Mouse (Mus musculus): ENCODE measurements around the gene Rfx3.

The Rfx3 gene

GRCm38 (mm10) chr19:27905976-27906375, 105.0 kb downstream of the Rfx3 start:
- DNase-seq (ENCODE audit: low read depth in 1 of 2, low spot score in 2 of 2) = no peak

GRCm38 (mm10) chr19:27905172-27905571, 105.8 kb downstream of the Rfx3 start:
- no peak for DNase-seq (ENCODE audit: low read depth in 1 of 2, low spot score in 2 of 2)

- DNase-seq (ENCODE audit: low read depth in 1 of 2, low spot score in 2 of 2) = no peak
Observed at GRCm38 (mm10) chr19:27904655-27905054, 106.3 kb downstream of the Rfx3 start.

- DNase-seq (ENCODE audit: low read depth in 1 of 2, low spot score in 2 of 2) = no peak
Observed at GRCm38 (mm10) chr19:27904209-27904608, 106.8 kb downstream of the Rfx3 start.

- no peak for DNase-seq (ENCODE audit: low read depth in 1 of 2, low spot score in 2 of 2)
Observed at GRCm38 (mm10) chr19:27902601-27903000, 108.4 kb downstream of the Rfx3 start.

GRCm38 (mm10) chr19:27901693-27902092, 109.3 kb downstream of the Rfx3 start:
- no peak for DNase-seq (ENCODE audit: low read depth in 1 of 2, low spot score in 2 of 2)

GRCm38 (mm10) chr19:27884520-27884919, 126.4 kb downstream of the Rfx3 start:
- DNase-seq (ENCODE audit: low read depth in 1 of 2, low spot score in 2 of 2) = no peak

- DNase-seq (ENCODE audit: low read depth in 1 of 2, low spot score in 2 of 2) = no peak
Observed at GRCm38 (mm10) chr19:27877429-27877828, 133.5 kb downstream of the Rfx3 start.

GRCm38 (mm10) chr19:27870794-27871193, 140.2 kb downstream of the Rfx3 start:
- no peak for DNase-seq (ENCODE audit: low read depth in 1 of 2, low spot score in 2 of 2)

- DNase-seq (ENCODE audit: low read depth in 1 of 2, low spot score in 2 of 2) = no peak
Observed at GRCm38 (mm10) chr19:27859641-27860040, 151.3 kb downstream of the Rfx3 start.

- no peak for DNase-seq (ENCODE audit: low read depth in 1 of 2, low spot score in 2 of 2)
Observed at GRCm38 (mm10) chr19:27848946-27849345, 162.0 kb downstream of the Rfx3 start.

GRCm38 (mm10) chr19:27847055-27847454, 163.9 kb downstream of the Rfx3 start:
- no peak for DNase-seq (ENCODE audit: low read depth in 1 of 2, low spot score in 2 of 2)

- DNase-seq (ENCODE audit: low read depth in 1 of 2, low spot score in 2 of 2) = no peak
Observed at GRCm38 (mm10) chr19:27838635-27839034, 172.3 kb downstream of the Rfx3 start.

- DNase-seq (ENCODE audit: low read depth in 1 of 2, low spot score in 2 of 2) = no peak
Observed at GRCm38 (mm10) chr19:27838041-27838440, 172.9 kb downstream of the Rfx3 start.

- no peak for DNase-seq (ENCODE audit: low read depth in 1 of 2, low spot score in 2 of 2)
Observed at GRCm38 (mm10) chr19:27832448-27832847, 178.5 kb downstream of the Rfx3 start.

- DNase-seq (ENCODE audit: low read depth in 1 of 2, low spot score in 2 of 2) = no peak
Observed at GRCm38 (mm10) chr19:27828316-27828715, 182.7 kb downstream of the Rfx3 start.

- DNase-seq (ENCODE audit: low read depth in 1 of 2, low spot score in 2 of 2) = no peak
Observed at GRCm38 (mm10) chr19:27817661-27818060, 193.3 kb downstream of the Rfx3 start.

GRCm38 (mm10) chr19:27780030-27780429, 230.9 kb downstream of the Rfx3 start:
- DNase-seq (ENCODE audit: low read depth in 1 of 2, low spot score in 2 of 2) = no peak

- no peak for DNase-seq (ENCODE audit: low read depth in 1 of 2, low spot score in 2 of 2)
Observed at GRCm38 (mm10) chr19:27770716-27771265, 240.2 kb downstream of the Rfx3 start.

GRCm38 (mm10) chr19:27768444-27768843, 242.5 kb downstream of the Rfx3 start:
- DNase-seq (ENCODE audit: low read depth in 1 of 2, low spot score in 2 of 2) = no peak

GRCm38 (mm10) chr19:27760309-27760708, 250.7 kb downstream of the Rfx3 start:
- no peak for DNase-seq (ENCODE audit: low read depth in 1 of 2, low spot score in 2 of 2)

- no peak for DNase-seq (ENCODE audit: low read depth in 1 of 2, low spot score in 2 of 2)
Observed at GRCm38 (mm10) chr19:27759347-27759746, 251.6 kb downstream of the Rfx3 start.

GRCm38 (mm10) chr19:27747301-27747700, 263.7 kb downstream of the Rfx3 start:
- DNase-seq (ENCODE audit: low read depth in 1 of 2, low spot score in 2 of 2) = no peak

GRCm38 (mm10) chr19:27738908-27739307, 272.1 kb downstream of the Rfx3 start:
- no peak for DNase-seq (ENCODE audit: low read depth in 1 of 2, low spot score in 2 of 2)

Data from monocyte, adult 2 months (primary cell).